Mouse (Mus musculus) right cerebral cortex, postnatal 25 days (tissue): ENCODE data around the gene Cdca7.

Source experiments
- DNase-seq: peaks from one replicate; pipeline ENCODE4 v3.0.0; 2022

Gene Cdca7

GRCm38 (mm10) chr2:72475797-72476485 lies at the start of gene Cdca7:
Gene Cdca7 (plus strand): TSS chr2:72476159.
- peak; percentile 63 for DNase-seq

DNA sequence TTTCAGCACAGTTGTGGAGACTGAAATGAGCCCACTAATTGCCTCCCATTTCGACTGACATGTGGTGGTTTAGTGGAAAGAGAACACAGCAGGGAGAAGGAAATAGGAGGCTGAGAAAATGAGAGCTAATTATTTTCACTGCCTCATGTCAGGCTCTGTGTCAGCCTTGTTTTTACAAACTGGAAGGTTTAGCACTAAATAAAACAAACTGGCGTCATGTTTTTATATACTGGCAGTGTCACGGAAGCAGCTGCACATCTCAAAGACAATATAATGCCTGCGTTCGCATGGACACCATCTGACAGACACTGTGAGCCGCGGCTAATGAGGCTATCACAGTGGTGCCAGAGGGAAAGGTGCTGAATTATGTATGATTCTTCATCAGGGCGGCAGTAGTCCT lies 49.2 kb upstream of the Cdca7 start:
- peak; percentile 9 for DNase-seq

DNA sequence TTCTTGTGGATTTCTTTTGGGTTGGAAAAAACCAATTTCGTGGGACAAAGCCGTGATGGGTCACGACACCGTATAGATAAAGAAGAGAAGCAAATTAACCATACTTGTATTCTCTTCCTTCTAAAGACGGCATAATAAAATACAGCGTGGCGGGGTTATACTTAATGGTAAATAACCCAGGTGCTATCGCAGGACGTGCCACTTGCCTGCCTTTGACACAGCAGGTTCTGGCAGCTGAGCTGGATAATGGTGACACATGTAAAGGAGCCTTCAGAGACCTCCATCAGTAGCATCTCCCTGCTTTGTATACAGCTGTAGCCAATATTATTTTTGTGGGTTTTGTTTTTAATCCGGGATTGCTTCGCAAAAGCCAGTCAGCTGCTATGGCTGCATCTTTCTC lies 48.7 kb upstream of the Cdca7 start:
- no peak for DNase-seq

DNA sequence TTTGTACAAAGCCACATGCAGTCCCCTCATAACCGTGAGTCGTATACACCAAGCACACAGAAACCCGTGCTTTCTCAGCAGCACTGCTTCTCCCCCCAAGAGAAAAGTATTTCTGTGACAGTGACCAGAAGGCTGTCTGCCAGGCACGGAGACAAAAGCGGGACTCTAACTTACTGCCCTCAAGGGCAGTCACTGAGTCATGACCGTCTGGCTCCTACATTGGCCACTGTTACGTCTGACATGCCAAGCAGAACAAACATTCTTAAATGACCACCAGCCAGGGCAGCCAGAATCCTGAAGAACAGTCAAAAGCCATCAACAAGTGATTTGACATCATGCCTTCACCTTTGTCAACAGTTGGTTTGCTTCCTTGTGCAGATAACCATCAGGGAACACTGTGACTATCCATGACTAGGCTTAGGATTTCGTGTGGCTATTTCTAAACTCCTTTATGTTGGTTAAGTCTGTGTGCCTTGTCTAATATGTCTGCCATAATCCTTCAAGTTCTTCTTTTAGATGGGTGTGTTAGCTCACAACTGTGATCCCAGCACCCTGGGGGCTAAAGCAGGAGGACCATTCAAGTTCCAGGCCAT lies 36.9 kb upstream of the Cdca7 start:
- DNase-seq = no peak

GRCm38 (mm10) chr2:72441010-72441409 lies 34.9 kb upstream of the Cdca7 start:
- DNase-seq = no peak

GRCm38 (mm10) chr2:72442825-72443224 lies 33.1 kb upstream of the Cdca7 start:
- no peak for DNase-seq

DNA sequence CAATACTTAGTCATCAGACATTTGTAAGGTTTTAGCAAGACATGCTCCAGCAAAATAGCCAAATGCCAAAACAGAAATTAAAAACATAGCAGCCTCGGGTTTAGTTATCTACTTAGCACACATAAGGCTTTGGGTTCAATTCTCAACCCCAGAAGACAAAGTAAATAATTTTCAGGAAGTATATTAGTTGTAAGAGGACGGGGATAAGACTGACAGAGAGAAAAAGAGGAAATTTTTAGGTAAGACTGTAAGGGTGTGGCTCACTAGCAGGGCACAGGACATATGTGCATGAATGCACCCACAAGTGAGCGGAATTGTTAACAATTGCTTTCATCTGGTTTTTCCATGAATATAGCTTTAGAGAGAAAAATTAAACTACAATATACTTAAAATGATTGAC lies 32.0 kb upstream of the Cdca7 start:
- no peak for DNase-seq

DNA sequence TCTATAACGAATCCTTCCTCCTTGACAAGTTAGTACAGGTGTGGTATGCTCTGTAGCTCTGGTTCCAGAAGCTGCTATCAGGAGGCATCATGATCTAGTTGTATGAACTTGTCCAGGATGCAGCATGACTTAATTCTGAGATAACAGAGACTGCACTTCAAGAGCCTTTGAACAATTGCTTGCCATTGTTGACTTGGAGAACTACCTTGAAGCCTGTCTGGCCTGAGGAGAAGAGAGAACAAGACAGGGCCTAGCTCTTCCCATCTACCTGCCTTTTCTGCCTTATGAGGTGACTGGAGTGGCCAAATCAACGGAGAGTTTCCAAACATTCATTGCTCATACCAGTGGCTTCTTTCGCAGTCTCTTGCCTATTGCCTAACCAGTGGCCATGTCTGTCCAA lies 29.9 kb upstream of the Cdca7 start:
- DNase-seq = no peak

GRCm38 (mm10) chr2:72446615-72447014 lies 29.3 kb upstream of the Cdca7 start:
- DNase-seq = no peak

DNA sequence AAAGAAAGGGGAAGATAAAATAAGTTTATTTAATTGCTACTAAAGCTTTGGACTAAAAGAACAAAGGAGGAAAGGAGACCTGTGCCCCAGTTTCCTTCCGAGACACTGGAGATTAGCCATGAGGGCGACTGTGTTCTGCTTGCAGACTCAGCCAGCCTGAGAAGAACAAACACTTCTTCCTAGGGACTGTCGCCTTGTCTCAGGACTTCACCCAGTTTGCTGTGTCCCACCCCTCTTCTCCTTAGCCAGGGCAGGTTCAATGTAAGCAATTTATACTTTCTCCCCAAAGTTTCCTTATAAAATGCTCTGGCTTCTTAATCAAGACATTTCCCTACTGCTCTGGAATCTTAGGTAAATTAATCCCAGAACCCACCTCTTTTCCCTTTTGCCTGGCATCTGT lies 22.4 kb upstream of the Cdca7 start:
- DNase-seq = no peak

- no peak for DNase-seq
Observed at GRCm38 (mm10) chr2:72456189-72456588, 19.8 kb upstream of the Cdca7 start.

DNA sequence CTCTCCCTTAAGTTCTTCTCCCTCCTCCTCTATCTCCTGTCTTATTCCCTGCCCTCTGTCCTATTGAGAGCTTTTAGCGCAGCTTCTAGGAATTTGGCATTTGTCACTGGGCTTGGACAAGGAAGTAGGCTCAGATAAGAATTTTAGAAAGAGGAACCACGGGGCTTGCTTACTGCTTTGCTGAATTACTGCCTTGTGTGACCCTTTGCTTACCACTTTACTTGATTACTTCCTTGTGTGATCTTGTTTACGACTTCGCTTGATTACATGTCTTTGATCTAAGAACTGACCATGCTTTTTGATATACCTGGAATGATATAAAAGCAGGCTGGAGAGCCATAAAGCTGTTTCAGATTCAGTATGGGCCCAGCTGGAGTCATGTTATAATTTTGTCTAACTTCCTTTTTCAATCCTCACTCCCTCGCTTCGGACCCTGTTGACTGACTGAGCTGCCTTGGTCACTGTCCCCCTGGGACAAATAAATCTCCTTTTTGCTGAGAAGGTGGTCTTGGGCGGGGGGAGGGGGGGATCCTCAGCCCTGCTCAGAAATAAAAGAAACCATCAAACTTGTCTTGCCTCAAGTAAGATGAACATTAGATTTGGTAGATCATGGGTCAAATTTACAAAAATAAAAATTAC lies 11.5 kb upstream of the Cdca7 start:
- no peak for DNase-seq

GRCm38 (mm10) chr2:72467604-72468003 lies 8.4 kb upstream of the Cdca7 start:
- DNase-seq = no peak

DNA sequence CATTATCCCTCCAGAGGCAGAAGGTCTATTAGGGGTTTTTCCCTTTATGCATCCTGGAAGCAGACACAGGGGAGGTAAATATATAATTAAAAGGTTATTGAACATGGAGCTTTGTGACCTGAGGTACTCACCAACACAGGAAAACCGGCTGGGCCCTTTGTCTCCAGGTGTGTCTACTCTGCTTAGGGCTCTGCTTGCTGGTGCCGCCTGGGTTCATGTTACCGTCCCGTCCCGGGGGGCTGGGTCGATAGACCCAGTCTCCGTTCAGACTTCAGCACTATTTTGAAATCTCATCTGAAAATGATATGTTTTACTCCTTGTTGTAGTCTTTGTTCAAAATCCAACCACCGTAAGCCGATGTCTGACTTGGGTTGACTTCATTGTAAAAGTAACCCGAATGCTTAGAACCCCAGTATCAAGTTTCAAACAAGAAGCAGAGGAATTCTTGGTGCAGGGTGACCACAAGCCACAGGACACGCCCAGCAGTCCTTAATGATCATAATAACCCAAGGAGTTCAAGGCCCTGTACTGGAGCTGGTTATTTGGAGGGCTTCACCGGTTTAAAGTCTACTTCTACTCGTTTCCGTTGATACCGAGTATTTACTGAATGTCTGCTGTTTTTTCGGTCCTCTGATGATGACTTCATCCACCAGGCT lies 4.4 kb upstream of the Cdca7 start:
- DNase-seq = no peak

DNA sequence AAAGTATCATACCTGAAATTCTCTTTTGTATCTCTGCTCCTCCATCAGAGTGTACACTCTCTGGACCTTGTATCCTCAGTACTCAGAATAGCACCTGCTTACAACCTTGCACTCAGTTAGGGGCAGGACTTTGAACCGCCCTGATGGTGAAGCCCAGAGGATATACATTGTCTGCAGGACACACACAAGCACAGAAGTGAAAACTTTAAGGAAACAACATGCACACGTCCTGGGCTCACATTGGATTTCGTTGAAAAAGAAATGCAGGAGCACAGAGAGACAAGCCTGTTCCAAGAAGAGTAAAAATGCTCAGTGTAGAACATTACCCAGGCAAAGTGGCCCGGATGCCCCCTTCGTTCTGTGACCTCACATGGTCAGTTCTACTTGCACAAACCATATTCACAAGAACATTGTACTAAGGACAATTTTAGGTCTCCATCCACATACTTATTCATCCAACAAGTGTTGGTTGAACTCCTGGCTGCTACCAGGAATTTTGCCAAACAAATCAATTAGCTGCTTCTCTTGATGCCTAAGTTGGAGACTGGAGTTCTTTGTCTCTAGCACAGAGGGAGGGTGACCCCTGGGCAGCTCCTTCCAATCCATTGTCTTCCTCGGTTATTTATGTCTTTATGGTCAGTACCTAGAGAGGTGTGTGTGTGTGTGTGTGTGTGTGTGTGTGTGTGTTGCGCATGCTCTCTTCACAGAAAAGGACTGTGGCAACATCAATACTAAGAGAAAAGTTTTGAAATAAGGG lies 1.2 kb upstream of the Cdca7 start:
- DNase-seq = no peak

DNA sequence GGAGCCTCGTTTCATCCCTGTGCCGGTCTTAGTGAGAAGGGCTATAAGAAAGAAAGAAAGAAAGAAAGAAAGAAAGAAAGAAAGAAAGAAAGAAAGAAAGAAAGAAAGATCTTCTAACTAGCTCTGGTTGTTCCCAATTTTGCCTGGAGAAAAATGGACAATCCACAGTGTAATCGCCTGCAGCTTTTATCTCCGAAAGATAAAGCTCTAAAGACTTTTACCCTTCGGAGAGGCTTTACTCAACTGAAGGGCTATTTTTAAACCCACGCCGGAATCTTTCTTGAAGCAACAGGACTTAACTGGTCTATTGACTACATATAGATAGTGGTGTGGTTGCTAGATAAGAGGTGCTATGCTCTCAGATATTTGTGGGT lies 549 bp upstream of the Cdca7 start:
- no peak for DNase-seq

- no peak for DNase-seq
Observed at GRCm38 (mm10) chr2:72476486-72477211, 690 bp downstream of the Cdca7 start.

- DNase-seq = no peak
Observed at GRCm38 (mm10) chr2:72477221-72477620, 1.3 kb downstream of the Cdca7 start.

DNA sequence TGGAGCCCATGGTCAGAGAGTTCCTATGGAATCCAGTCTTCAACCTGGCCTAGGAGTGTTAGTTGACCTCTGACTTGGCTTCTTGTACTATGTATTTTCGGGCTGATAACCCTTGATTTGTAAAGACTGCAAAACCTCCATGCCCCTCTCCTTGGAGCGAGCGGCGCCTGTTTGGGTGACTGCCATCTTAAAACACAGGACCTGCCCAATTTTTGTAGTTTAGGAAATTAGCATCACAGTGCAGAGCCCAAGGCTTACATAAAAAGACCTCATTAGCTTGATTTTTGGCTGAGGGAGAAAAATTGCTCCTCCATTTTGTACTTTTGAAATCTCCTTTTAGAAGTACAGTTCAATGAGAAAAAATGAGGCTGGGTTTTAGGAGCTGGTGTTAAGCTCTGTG lies 2.2 kb downstream of the Cdca7 start:
- DNase-seq = no peak

GRCm38 (mm10) chr2:72478921-72479320 lies 3.0 kb downstream of the Cdca7 start:
- DNase-seq = no peak

DNA sequence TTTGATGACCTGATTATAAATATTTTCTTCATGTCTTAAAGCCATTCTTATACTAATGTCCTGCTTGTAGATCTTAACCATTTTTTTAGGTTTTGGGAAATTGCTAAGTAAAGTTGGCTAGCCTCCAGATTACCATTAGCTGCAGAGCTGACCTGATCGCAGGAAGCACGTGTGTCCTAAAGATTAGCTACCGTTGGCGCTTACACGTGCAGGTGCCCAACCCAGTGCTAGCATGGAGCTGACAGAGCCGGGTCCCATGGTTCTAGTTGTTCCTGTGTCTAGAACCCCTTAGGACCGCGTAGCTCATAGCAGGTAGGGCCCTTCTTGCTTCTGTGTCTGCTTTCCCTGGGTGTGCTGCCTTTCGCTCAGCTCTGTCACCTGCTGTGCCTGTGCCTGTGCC lies 3.9 kb downstream of the Cdca7 start:
- no peak for DNase-seq

DNA sequence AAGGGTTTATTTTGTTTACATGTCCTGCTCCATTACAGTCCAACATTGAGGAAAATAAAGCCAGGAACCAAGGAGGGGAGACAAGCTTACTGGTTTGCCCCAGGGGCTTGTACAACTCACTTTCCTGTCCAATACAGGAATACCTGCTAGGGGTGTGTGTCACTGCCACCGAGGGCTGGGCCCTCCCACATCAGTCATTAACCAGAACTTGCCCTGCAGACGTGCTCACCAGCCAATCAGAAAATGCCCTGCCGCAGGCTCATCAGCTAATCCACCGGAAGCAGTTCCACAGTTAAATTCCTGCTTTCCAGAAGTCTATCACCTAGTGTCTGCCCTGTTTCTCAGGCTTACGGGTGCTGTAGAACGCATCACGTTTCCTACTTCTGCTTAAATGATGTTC lies 15.7 kb downstream of the Cdca7 start:
- DNase-seq = no peak

- DNase-seq = no peak
Observed at GRCm38 (mm10) chr2:72493039-72493438, 17.1 kb downstream of the Cdca7 start.
